Mouse (Mus musculus): Measurements from ENCODE around the gene Mapk12.
A peak's percentile ranks its signal among the peaks of the same experiment; 100 is the strongest.

Mapk12 gene

DNA sequence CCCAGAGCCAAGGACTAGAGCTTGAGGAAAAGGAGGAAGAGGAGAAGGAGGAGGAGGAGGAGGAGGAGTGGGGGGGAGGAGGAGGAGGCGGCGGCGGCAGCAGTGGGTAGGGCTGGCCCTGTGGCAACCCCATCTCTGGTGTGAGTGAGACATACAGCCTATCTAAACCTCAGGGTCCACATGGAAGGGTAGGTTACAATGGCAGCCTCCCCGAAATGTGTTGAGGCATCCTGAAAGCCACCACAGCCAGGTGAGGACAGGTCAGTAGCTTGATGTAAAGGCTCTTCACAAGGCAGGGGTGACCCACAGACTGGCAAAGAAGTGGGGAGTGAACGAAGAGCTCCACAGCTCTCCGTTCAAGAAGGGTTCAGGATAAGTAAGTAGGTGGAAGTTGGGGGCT, 2.0 kb downstream of the Mapk12 start:
- no peak for DNase-seq (ENCODE audit: low read depth, low spot score)

DNA sequence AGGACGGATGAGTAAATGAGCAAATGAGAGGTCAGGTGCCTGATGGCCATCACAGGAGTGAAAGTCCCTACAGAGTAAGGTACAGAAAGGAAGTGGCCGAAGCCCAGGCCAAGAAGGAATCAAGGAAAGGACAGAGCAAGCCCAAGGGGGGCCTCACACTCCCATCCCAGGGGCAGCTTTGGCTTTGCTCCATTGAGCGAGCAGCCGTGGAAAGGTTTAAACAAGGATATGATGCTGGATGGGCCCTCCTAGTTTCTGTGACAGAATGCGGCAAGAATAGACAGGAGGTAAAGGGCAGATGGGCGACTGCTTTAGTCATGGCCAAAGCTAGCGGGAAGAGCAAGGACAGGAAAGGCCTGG, 2.5 kb downstream of the Mapk12 start:
- DNase-seq (ENCODE audit: low read depth, low spot score) = no peak

GRCm38 (mm10) chr15:89137378-89138045, 3.0 kb downstream of the Mapk12 start:
- no peak for DNase-seq (ENCODE audit: low read depth, low spot score)

DNA sequence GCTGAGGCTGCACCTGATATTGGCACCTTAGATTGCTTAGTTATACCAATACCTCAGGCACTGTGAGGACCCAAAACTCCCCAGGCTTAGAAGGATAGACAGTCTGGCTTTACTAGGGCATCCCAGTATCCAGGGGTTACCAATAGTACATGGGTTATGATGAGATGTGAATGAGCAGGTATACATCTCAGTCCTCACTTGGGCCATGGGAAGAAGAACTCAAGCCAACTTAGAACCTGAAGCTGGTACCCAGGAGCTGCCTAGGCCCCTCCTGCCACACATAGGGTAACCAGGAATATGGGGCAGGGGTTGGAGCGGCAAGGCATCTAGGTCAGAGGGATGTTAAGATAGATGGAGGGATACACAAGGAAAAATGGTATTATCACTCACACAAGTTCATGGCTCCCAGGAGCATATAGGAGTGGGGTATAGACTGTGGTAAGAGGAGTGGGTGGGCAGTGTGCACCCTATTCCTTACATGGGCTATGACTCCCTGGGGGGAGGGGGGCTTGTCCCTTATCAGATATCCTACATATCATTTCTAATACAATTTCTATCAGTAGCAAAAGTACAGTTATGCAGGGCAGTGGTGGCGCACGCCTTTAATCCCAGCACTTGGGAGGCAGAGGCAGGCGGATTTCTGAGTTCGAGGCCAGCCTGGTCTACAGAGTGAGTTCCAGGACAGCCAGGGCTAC, 3.9 kb downstream of the Mapk12 start:
- no peak for DNase-seq (ENCODE audit: low read depth, low spot score)

GRCm38 (mm10) chr15:89131316-89131715, 9.2 kb downstream of the Mapk12 start:
- DNase-seq (ENCODE audit: low read depth, low spot score) = no peak

- no peak for DNase-seq (ENCODE audit: low read depth, low spot score)
These were observed 10.3 kb downstream of the Mapk12 start for GRCm38 (mm10) chr15:89130245-89130644.

DNA sequence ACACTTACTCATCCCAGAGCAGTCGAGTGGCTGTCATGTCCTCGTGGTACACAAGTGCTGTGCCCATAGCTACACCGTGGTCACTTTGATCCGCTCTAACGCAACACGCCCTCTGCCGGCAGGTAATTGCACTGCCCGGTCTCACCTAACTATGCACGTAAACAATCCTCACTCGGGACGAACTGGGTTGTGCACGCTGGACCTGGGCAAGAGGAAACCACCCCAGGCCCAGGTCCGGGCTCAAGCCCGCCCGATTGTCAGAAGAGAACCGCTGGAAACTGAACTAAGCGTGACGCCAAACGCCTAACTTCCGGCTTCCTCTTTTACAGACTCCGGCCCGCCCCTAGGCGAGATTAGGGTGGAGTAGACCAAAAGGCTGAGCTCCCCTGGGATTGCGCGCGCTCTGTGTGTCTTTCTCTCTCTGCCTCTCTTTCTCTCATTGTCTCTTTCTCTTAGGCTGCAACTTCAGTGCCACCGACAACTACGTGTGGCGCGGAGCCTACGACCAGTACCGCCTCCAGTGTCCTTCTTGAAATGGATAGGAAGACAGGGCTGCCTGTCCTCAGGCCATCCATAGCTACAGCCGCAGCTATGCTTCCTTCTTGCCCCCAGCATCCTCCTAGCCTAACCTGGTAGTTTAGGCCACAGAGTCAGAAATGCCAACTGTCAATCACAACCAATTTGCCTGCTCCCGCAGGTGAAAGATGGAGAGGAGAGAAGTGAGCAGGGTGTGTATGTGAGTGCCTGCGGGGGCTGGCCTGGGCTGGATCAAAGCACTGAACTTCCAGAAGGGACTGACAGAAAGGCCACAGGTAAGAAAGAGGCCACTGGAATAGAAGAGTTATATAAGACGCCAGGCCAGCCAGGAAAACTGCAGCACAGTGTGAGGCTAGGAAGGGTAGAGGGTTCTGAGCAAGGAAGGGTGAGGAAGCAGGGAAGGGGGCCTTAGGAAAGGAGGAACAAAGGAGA, 11.8 kb downstream of the Mapk12 start, which contains the start of gene Hdac10:
Gene Hdac10 (minus strand): TSS at position 319 of the 969 bp plus-strand sequence.
- DNase-seq (ENCODE audit: low read depth, low spot score) = no peak

DNA sequence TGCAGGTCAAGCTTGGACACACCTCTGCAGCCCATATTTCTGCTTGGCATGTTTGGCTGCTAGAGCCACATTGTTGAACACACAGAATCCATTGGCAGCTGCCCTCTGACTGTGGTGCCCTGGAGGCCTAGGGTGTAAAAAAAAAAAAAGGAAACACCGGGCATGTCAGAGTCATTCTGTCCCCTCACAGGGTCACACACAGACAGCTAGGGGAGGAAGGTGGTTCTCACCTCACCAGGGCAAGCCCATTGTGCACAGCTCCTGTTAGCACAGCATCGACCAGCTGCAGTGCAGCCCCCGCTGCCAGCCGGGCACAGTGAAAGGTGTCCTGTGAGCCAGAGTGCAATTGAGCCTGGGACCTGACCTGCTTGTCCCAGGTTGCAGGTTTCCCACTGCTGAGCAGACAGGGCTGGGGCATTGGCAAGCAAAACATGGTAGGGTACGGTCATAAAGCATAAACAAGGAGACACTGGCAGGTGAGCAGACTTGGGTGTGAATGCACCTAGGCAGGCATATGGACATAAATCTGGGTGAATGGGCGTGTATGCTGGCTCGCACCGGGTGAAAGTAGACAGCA, 13.1 kb downstream of the Mapk12 start:
- DNase-seq (ENCODE audit: low read depth, low spot score) = no peak

DNA sequence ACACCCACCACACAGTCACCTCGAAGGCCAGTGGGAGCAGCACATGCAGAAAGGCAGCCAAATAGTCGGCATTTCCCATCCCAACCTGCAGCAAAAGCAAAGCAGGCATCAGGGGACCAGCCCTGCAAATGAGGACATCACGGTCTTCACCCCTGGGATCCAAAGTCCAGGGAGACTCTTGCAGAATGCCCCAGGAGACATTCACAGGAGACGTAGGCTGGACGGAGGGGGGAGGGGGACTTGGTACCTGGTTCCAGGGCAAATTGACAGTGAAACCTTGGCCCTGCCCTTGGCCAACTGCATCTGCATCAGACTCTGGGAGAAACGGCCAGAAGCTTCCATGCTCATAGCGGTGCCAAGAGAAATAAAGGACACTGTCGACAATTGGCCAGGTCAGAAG, 13.9 kb downstream of the Mapk12 start:
- no peak for DNase-seq (ENCODE audit: low read depth, low spot score)

DNA sequence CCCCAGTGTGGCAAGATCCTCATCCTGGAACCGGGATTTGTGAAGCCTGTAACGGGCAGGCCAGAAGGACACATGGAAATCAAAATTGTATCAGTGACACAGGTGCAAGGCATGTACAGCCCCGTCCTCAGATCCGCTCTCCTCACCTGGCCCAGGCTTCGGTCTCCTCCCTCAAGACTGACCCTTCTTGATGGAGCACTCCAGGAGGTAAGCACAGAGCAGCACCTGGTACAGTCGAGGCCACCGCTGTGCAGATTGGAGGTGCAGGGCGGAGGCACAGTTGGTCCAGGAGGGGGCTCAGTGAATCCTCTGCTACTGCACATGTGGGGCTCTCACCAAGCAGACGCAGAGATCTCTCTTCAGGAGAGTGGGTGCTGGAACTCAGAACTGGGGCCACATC, 15.2 kb downstream of the Mapk12 start:
- no peak for DNase-seq (ENCODE audit: low read depth, low spot score)

DNA sequence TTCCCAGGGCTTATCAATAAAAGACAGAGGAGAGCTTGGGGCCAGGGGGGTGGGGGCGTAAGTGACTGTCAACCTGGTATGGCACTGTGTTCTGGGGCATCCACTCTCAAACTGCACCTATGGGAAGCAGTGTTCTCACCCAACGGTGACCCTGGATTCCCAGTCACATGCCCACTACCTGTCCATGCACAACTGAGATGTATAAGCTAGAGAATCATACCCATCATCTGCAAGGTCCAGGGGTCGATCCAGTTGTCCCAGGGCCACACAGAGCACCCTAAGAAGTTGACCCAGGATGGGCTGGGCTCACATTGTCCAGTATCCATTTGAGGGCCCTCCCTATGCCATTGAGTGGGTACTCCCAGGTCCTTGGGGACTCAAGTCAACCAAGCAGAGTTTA, 16.2 kb downstream of the Mapk12 start:
- no peak for DNase-seq (ENCODE audit: low read depth, low spot score)

DNA sequence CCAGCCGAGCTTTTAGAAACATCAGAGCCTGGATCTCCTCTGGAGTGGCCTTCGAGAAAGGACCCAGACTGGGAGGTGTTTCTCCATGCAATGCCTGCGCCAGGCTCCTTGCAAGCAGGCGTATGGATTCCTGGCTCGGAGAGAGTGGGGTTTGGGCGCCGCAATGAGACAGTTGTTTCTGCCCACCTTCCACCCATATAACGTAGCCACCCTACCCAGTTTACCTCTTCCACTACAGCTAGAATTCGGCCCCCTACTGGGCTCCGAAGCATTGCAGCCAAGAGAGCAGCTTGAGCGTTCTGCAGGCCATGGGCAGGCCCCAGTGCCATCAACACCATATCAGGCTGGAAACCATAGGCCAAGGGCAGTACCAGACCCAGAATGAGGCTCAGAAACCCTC, 16.9 kb downstream of the Mapk12 start:
- DNase-seq (ENCODE audit: low read depth, low spot score) = no peak

DNA sequence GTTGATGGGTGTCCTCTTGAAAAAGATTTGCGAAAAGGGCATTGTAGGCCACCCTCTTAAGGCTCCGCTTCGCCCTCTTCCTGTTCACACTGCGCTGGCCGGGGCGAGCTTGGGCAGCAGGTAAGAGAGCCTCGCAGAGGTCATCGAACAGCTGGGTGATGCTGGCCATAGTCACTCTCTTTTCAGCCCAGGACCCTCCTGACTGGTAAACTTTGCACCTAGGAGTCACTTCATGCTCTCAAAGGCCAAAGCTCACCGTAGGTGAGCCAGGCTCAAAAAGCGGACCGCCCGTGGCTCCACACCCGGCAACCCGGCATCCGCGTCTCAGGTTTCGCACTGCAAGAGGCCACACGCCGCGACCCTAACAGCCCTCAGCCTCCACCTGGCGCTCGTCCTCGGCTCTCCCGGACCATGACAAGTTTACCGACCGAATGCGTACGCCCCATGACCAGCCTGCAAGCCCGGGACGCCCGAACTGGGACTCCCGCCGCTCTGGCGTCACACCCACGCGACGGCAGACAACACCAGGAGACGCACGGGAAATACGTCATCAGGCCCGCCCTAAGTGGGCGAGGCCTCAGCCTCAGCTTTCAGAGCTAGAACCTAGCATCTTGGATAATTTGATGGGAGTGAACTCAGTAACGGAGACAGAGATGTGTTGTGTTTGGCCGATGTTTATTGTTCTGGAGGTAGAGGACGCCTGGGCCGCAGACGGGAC, 17.7 kb downstream of the Mapk12 start, which contains the start of gene Tubgcp6:
Gene Tubgcp6 (minus strand): TSS at position 464 of the 718 bp plus-strand sequence.
- DNase-seq (ENCODE audit: low read depth, low spot score) = peak; percentile 89

DNA sequence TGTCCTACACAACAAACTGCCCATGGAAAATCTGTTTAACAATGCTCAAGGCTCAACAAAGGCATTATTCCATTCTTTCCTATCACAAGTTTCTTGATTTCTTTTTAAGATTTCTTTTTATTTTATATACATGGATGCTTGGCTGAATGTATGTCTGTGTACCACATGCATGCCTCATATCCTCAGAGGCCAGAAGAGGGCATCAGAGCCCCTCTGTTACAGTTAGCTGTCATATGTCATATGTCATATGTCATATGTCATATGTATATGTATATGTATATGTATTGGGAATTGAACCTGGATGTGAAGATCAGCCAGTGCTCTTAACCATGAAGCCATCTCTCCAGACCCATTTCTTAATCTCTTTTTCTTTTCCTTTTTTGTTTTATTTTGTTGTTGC, 22.5 kb downstream of the Mapk12 start:
- DNase-seq (ENCODE audit: low read depth, low spot score) = no peak

- no peak for DNase-seq (ENCODE audit: low read depth, low spot score)
These were observed 30.4 kb downstream of the Mapk12 start for GRCm38 (mm10) chr15:89110147-89110546.

DNA sequence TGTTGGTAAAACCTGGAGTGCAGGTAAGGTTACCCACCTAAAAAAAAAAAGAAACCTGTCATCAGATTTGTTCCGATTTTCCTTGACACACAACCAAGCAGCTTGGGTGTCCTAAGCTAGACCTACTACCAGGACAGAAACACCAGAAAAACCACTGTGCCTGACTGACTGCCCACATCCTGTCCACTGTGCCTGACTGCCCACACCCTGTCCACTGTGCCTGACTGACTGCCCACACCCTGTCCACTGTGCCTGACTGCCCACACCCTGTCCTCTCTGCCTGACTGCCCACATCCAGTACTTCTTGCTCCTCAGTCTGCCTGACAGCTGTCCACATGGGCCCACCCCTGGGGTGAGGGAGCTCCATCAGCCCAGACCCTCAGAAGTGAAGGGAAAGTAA, 33.5 kb downstream of the Mapk12 start:
- DNase-seq (ENCODE audit: low read depth, low spot score) = no peak

GRCm38 (mm10) chr15:89106073-89106472, 34.4 kb downstream of the Mapk12 start:
- no peak for DNase-seq (ENCODE audit: low read depth, low spot score)

GRCm38 (mm10) chr15:89104425-89104824, 36.1 kb downstream of the Mapk12 start:
- no peak for DNase-seq (ENCODE audit: low read depth, low spot score)

- no peak for DNase-seq (ENCODE audit: low read depth, low spot score)
These were observed 36.6 kb downstream of the Mapk12 start for GRCm38 (mm10) chr15:89103921-89104320.

GRCm38 (mm10) chr15:89102646-89103045, 37.9 kb downstream of the Mapk12 start:
- DNase-seq (ENCODE audit: low read depth, low spot score) = no peak

GRCm38 (mm10) chr15:89100823-89101222, 39.7 kb downstream of the Mapk12 start:
- DNase-seq (ENCODE audit: low read depth, low spot score) = no peak

All from brain, embryonic 18.5 days (tissue).